Mouse (Mus musculus): ENCODE results near the gene Sec31b.

The Sec31b gene

DNA sequence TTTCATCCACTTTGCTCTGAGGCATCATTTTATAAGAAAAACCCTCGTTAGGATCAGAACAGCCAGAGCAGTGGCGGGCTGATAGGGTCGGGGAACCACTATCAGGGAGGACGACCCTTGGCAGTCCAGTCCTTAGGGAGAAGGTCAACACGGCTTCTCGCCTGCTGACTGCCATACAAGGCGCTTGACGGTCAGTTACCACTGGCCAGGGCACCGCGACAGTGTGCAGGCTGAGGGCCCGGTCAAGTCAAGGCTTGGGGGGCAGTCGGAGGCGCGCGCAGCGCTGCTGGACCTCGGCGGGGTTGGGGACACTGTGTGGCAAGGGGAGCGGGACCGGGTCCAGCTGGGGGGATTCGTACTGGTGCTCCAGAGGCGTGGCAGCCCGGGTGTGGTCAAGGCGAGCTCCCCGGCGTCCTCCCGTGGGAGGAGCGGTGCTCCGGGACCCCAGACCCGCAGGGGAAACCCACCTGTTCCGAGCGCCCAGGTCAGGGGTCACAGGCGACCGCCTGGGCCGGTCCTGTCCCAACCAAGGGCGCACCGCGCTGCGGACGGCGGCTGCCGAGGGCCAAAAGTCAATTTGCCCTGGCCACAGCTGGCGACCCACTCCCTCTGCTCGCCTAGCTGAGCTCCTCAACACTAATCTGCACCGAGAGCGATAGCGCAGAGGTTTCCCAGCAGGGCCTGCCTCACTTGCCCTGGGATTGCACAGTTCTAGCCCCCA is at the start of gene Sec31b:
TSS of gene Sec31b (minus strand) at position 544 of the 721 bp plus-strand sequence.
- DNase-seq (ENCODE audit: low spot score): peak; percentile 74

DNA sequence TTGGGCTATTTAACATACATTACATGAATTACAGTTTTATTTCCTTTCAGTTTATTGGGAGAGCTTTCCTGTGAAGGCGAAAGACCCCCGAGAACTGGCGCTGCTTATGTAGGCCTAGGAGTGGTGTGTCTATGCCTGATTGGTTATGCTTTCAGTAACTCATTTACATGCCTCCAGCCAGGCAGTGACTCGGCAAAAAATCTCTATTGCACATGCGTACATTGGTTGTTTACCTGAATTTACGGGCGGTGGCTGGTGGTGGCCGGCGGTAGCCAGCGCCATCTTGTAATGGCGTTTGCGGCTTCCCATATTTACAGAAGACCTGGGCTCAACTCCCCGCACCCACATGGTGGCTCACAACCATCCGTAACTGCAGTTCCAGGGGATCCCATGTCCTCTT is 48.5 kb upstream of the Sec31b start:
- DNase-seq (ENCODE audit: low spot score): no peak

DNA sequence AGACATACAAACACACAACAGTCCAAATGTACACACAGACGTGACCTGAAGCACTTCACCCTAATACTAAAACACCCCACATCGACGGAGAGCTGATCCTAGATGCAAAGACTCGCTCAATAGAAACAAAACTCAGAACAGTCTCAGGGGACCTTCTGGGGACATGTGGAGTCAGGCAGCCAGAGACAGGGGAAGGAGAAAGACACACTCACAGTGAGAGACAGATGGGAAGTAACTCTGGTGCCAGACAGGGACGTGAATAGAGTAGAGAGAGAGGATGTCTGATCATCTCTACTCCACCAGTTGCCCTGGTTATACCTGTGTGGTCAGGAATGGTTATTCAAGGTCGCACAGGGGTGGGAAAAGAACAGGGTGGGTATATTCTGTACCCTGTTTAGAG is 46.0 kb upstream of the Sec31b start:
- DNase-seq (ENCODE audit: low spot score): no peak

DNA sequence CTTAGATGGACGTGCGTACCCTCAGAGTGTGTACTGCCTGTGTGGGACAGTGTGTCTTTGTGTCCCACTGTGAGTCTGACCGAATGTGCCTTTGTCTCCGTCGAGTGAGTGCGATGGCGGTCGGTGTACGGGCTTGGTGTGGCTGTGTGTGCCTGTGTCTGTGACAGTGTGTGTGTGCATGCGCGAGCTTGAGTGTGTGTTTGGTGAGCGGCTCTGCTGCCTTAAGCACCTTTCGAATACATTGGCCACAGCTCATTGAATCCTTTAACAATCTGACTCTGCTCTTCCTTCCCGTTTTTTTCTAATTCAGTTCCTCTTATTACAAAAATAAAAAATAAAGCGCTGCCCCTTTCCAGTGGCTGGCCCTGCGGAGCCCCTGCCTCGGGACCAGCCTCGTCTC is 45.3 kb upstream of the Sec31b start:
- no peak for DNase-seq (ENCODE audit: low spot score)

DNA sequence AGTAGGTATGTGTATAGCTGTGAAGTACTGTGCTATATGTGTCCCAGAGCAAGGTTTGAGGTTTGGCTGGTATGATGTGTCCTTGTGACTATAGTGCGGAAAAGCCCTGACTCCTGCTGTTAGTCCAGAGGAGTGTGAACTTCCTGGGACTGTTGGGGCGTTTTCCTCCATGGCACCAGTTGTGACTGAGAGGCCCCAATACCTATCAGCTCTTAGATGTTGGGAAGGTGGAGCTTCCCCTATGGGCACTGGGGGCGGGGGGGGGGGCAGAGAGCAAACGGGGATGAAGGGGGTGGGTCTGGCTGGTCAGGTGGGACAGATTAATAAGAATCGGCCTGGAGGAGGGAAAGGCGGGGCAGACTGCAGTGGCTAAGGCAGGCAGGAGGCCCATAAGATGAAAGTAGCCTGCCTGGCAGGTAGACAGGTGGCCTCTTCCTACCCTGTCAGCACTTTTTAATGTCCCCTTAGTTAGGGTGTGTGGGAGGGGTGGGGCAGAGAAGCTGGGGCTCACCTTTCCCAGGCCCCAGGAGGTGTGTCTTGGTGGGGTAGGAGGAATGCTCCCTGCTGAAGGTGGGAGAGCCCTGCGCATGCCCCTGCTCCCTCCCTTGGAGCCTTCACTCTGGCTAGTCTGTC is 44.0 kb upstream of the Sec31b start:
- no peak for DNase-seq (ENCODE audit: low spot score)

DNA sequence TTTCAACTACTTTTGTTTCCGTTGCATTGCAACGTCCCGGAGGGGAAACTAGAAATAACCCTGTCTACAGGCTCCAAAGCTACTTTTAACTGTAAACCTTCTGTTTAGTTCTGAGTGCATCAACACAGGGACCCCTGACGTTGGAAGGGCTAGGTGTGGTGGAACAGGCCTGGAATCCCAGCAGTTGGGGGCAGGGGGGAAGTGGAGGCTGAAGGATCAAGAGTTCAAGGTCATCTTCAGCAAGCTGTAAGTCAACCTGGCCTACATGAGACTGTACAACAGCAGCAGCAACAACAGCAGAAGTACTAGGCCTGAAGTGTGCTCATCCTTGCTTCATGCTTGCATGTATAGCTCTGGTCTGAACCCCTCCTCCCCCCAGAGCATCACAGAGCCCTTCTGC is 42.4 kb upstream of the Sec31b start:
- no peak for DNase-seq (ENCODE audit: low spot score)

- DNase-seq (ENCODE audit: low spot score): peak; percentile 92
Observed at GRCm38 (mm10) chr19:44582638-44583309, 37.1 kb upstream of the Sec31b start.

DNA sequence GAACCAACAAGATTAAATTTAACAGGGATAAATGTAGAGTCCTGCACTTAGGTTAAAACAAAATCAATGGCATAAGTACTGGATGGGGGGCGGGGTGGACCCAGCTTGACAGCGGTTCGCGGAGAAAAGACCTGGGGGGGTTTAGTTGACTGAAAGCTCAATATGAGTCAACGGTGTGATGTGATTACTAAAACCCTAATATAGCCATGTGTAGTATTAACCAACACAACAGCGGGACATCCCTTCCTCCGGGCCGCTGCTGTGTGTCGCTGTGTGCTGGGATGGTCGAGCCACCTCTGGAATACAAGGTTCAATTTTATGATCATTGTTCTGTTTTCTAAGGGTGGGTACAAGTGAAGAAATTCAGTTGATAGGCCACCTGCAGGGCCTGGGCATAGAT is 36.4 kb upstream of the Sec31b start:
- no peak for DNase-seq (ENCODE audit: low spot score)

DNA sequence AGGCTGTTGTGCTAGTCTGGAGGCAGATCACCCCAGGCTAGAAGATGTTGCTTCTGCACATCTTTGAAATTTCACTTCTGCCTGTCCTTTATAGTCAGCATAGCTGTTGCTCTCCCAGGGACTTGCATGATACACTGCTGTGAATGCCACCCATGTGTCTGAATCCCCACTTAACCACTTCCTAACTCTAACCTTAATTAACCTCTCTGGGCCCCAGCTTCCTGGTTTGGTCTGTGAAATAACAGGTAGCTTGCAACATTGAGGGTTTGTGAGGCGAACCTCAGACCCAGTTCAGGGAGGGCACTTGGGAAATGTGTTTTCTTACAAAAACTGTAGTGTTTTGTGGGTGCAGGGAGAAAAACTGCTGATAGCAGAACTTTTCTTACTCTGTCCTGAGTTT is 32.4 kb upstream of the Sec31b start:
- no peak for DNase-seq (ENCODE audit: low spot score)

DNA sequence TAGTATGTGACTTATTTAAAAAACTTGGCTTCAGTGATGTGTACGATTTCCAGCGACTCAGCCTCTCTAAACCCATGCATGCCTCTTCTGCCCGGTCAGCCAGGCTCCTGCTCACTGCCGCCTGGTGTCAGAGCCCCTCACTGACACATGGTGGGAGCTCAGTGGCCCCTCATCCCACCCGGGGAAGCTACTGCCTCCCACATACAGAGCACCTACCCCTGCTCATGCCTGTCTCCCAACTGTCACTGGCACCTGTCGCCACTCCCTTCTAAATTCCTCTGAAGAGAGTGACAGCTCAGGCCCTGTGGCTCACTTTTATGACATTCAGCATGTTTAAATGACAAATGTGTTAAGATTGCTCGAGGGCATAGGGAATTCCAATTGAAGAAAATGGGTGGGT is 30.6 kb upstream of the Sec31b start:
- no peak for DNase-seq (ENCODE audit: low spot score)

DNA sequence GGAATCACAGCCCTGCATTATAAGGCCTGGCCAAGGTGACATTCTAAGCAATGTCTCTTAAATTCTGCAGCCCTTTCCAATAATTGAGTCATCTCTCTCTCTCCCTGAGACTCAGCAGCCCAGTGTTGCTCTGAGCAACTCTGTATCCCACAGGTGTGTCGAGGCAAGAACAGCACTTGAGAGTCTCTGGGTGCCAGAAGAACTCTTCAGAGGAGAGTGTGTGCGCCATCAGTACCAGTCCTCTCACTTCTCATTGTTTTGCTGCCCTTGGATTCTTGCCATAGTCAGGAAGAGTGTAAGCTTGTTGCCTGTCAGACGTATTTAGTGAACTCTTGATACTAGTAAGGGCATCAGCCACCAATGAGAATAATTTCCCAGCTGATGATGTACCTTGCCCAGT is 22.1 kb upstream of the Sec31b start:
- DNase-seq (ENCODE audit: low spot score): no peak

GRCm38 (mm10) chr19:44564006-44564405 is 18.3 kb upstream of the Sec31b start:
- DNase-seq (ENCODE audit: low spot score): no peak

- peak; percentile 98 for DNase-seq (ENCODE audit: low spot score)
Observed at GRCm38 (mm10) chr19:44562652-44563206, 17.1 kb upstream of the Sec31b start, which contains the start of gene Hif1an. TSS of gene Hif1an (plus strand) at chr19:44562850.

DNA sequence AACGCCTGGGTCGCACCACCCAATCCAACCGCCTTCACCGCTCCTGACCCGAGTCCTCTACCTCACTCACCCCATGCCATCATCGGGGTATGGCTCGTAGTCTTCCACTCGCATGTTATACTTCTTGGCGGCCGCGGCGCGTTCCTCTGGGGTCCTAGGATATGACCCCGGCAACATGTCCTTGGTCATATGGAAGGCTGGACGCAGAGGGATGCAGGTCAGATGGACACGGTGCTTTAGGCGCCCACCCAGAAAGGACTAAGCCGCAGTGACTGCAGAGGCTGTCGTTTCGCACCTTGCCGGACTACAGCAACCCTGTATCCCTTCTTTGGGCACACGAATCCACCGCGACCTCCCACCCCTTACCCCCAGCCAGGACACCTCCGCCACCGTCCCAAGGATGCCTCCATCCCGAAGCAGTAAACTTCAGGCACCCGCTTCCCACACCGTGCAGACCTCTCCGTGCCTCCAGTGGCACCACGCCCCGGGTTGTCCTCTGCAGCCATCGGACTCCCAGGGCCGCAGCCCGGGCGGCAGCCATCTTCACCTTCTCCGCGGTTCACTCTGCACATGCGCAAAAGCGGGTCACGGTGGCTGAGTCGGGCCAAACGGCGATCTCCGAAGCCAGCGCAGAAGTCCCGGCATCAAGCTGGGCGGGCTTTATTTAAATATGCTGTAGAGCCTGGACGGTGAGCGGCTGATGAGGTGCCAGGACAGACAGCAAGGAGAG is 9.4 kb upstream of the Sec31b start, which contains the start of gene Ndufb8:
TSS of gene Ndufb8 (minus strand) at position 580 of the 730 bp plus-strand sequence.
- DNase-seq (ENCODE audit: low spot score): peak; percentile 97

DNA sequence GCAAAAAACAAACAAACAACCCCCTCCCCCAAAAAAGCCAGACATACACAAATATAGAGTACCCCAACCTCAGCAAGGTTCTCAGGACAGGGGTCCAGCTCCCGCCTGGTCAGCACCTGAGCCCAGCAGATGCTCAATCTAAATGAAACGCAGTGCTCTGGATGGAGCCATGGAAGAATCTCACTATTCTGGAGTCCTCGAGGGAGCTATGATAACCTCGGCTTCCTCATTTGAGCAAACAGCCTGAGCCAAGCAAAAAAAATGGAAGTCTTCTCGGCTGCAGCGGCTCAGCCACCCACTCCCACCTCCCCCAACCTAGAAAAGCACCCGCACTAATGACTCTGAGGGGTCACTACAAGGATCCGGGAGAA is 8.8 kb upstream of the Sec31b start:
- DNase-seq (ENCODE audit: low spot score): no peak

- no peak for DNase-seq (ENCODE audit: low spot score)
Observed at GRCm38 (mm10) chr19:44553286-44553685, 7.6 kb upstream of the Sec31b start.

DNA sequence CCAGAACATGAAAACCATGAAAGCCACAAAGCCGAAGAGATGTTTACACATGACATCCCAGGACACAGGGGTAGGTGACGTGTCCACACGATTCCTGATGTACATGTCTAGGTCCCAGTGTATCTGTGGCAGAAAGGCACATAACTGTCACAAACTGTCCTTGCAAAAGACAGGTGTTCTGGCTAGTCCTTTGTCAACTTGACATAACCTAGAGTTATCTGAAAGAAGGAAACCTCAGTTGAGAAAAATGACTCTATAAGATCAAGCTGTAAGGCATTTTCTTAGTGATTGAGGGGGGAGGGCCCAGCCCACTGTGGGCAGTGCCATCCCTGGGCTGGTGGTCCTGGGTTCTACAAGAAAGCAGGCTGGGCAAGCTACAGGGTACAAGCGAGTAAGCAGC is 7.1 kb upstream of the Sec31b start, which contains the start of gene Gm20538:
TSS of gene Gm20538 (minus strand) at position 101 of the 400 bp plus-strand sequence.
- DNase-seq (ENCODE audit: low spot score): no peak

- peak; percentile 96 for DNase-seq (ENCODE audit: low spot score)
Observed at GRCm38 (mm10) chr19:44544775-44545174, 889 bp downstream of the Sec31b start.

- no peak for DNase-seq (ENCODE audit: low spot score)
Observed at GRCm38 (mm10) chr19:44544372-44544771, 1.3 kb downstream of the Sec31b start.

GRCm38 (mm10) chr19:44542694-44543178 is 2.9 kb downstream of the Sec31b start:
- DNase-seq (ENCODE audit: low spot score): no peak

DNA sequence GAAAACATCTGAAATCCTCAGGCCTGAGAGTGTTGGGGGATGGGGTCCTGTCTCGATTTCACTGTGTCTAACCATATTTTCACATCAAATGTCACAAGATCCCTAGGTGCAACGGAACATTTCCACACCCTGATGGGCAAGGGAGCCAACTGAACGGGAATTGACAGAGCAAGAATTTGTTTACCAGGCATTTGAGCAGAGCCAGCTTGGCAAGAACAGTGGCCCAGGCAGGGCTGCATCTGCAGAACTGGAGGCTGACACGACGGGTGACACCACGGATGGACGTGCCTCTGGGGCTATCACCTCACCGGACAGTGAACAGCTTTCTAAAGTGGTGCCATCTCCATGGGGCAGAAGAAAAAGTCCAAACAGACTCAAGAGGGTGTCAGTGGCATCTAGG is 8.2 kb downstream of the Sec31b start:
- no peak for DNase-seq (ENCODE audit: low spot score)

- peak; percentile 57 for DNase-seq (ENCODE audit: low spot score)
Observed at GRCm38 (mm10) chr19:44535376-44535775, 10.3 kb downstream of the Sec31b start.

Data from embryo, embryonic 10 days (tissue).